Mouse (Mus musculus) right cerebral cortex, postnatal 25 days (tissue): ENCODE data around the gene Txnip.
"Not testable (repeated sequence)": the region's sequence is repeated elsewhere in the genome, so short reads cannot be mapped to it uniquely, and the experiment has no call there.

Experiments
- DNase-seq: peaks from one replicate; pipeline ENCODE4 v3.0.0; 2022

Txnip gene

GRCm38 (mm10) chr3:96557694-96558093, at the start of gene Txnip:
Txnip (plus strand) TSS chr3:96557957.
- DNase-seq = peak; percentile 94

DNA sequence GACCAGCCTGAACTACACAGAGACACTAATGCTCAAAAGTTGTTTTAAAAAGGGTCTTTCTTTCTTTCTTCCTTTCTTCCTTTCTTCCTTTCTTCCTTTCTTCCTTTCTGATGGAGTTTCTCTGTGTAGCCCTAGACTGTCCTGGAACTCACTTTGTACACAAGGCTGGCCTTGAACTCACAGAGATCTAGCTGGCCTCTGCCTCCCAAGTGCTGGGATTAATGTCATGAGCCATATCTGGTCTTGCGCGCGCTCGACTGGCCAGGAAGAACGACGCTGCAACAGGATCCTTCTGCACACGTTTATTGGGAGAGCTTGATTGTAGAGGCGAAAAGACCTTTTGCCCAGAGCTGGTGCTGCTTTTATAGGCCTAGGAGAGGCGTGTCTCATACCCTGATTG, 49.8 kb upstream of the Txnip start:
- not testable (repeated sequence) for DNase-seq

- no peak for DNase-seq
Measured at GRCm38 (mm10) chr3:96520171-96520570, 37.6 kb upstream of the Txnip start.

GRCm38 (mm10) chr3:96522149-96522548, 35.6 kb upstream of the Txnip start:
- DNase-seq = no peak

GRCm38 (mm10) chr3:96524028-96524810, 33.5 kb upstream of the Txnip start:
- no peak for DNase-seq

DNA sequence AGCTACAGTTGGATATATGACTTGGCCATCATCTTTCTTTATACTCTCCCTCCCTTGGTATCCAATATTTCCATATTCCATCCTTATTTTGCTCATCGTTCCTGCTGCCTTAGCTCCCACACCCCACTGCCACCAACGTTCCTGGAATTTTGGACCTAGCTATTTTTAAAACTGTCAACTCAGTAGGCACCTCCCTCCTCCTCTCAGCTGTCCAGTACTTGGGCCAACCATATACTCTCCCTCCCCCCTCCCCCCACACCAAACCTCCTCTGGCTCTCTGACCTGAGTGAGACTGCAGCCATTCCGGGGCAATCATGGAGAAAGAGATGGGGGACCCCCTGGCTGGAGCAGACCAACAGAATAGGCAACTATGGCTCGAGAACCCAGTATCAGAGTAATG, 32.8 kb upstream of the Txnip start, which contains the start of gene Hfe2:
Gene Hfe2 (plus strand): TSS at position 259 of the 400 bp plus-strand sequence.
- DNase-seq = no peak

- DNase-seq = no peak
Measured at GRCm38 (mm10) chr3:96526013-96526762, 31.6 kb upstream of the Txnip start.

DNA sequence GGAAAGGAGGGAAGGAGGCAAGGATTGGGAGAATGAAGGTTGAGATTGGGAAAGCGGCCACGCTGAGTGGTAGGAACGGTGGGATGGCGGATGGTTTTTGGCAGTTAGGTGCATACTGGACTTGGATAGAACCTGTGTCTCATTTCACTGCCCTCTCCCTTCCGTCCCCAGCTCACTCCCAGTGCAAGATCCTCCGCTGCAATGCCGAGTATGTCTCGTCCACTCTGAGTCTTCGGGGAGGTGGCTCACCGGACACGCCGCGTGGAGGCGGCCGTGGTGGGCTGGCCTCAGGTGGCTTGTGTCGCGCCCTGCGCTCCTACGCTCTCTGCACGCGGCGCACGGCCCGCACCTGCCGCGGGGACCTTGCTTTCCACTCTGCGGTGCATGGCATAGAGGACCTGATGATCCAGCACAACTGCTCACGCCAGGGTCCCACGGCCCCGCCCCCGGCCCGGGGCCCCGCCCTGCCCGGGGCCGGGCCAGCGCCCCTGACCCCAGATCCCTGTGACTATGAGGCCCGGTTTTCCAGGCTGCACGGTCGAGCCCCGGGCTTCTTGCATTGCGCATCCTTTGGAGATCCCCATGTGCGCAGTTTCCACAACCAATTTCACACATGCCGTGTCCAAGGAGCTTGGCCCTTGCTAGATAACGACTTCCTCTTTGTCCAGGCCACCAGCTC, 30.8 kb upstream of the Txnip start:
- DNase-seq = peak; percentile 13

DNA sequence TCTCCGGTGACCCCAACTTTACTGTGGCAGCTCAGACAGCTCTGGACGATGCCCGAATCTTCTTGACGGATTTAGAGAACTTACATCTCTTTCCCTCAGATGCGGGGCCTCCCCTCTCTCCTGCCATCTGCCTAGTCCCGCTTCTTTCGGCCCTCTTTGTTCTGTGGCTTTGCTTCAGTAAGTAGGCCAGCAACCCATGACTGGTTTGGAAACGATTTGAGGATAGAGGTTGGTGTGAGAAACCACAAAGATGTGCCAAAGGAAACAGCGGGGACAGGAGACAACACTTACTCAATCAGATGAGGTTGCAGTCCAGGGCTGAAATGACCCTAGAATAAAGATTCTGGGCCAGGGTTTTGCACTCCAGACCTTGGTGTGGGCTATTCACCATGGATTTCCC, 29.3 kb upstream of the Txnip start:
- no peak for DNase-seq

DNA sequence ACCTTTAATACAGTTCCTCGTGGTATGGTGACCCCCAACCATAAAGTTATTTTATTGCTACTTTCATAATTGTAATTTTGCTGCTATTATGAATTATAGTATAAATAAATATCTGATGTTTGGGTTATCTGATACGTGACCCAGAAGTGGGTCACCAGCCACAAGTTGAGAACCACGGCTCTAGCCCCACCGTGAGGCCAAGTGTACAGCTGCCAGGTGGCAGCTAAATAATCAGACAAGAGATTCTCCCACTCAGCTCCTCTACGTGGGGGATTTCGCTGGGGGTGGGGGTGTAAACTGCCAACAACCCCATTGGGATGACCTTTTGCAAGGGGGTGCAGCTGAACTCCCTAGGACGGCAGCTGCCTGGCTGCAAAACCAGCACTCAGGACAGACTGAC, 25.7 kb upstream of the Txnip start:
- DNase-seq = no peak

- no peak for DNase-seq
Measured at GRCm38 (mm10) chr3:96534300-96534699, 23.5 kb upstream of the Txnip start.

DNA sequence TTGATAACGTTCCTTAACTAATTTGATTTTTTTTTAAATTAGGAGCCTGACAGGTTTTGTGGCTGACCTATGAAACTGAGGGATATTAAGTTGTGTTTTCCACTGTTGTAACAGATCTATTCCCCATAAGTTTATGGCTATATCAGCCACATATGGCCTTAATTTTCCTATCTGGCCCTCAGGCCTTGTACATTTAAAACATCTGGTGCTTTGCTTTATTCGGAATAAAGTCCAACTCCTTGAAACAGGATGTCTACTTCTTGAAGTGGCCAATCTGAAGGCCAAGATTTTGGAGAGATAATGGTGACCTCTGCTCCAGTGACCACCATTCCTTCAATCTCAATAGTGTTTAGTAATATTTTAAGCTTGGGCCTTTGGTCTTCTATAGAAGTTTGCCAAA, 18.4 kb upstream of the Txnip start:
- DNase-seq = no peak

- DNase-seq = no peak
Measured at GRCm38 (mm10) chr3:96540740-96541139, 17.0 kb upstream of the Txnip start.

- DNase-seq = no peak
Measured at GRCm38 (mm10) chr3:96541328-96542078, 16.3 kb upstream of the Txnip start.

- no peak for DNase-seq
Measured at GRCm38 (mm10) chr3:96542554-96542953, 15.2 kb upstream of the Txnip start.

DNA sequence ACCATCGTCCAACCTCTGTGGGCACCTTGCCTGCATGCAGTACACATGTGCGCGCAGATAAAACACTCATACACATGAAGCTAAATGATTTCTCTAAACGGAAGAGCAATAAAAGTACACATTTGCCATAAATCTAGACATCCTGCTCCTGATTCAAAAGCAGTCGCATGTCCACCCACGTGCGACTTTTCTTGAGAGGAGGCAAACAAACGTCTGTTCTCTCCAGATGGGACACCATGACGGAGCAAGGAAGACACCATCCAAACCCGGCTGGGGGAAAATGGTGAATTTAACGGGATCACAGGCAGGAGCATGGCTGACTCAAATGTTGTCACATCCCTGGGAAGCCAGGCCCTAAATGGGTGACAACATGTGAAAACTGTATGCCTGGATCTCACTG, 14.4 kb upstream of the Txnip start:
- peak; percentile 45 for DNase-seq

DNA sequence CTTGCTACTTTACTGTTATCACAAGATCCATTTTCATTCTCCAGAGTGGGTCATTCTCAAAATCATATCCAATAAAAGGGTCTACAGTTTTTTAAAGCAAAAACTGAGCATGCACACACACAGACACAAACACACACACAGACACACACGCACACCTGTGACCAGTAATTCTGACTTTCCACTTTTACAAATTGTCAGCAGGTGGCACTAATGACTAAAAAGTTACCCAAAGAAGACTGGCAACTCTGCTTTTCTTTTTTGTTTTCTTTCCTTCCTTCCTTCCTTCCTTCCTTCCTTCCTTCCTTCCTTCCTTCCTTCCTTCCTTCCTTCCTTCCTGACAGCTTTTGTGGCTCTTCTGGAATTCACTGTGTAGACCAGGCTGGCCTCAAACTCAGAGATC, 12.2 kb upstream of the Txnip start:
- DNase-seq = no peak

GRCm38 (mm10) chr3:96546880-96547279, 10.9 kb upstream of the Txnip start:
- no peak for DNase-seq

DNA sequence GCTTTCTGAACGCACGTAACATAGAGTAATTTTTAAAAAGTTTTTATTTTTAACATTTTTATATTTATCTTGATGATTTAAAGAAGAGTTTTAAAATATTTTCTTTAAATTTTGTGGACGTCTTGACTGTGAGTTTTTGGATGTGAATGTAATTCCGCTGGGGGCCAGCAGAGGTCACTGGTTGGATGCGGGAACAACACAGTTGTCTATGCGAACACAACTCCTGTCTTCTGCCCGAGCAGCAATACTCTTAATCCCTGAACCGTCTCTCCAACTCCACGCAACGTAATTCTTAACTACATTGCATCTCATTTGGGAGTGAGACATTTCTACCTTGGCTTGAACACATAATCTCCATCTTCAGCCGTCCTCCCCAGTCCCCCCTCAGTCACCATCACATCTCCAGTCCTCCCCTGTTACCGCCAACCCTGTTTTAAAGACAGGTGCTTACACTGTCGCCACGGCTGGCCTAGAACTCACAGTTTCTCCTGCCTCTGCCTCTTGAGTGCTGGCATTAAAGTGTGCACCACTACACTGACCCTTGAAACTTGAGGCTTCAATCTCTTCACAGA, 10.3 kb upstream of the Txnip start:
- DNase-seq = peak; percentile 73

GRCm38 (mm10) chr3:96548824-96549223, 8.9 kb upstream of the Txnip start:
- DNase-seq = no peak

GRCm38 (mm10) chr3:96549346-96549745, 8.4 kb upstream of the Txnip start:
- no peak for DNase-seq

DNA sequence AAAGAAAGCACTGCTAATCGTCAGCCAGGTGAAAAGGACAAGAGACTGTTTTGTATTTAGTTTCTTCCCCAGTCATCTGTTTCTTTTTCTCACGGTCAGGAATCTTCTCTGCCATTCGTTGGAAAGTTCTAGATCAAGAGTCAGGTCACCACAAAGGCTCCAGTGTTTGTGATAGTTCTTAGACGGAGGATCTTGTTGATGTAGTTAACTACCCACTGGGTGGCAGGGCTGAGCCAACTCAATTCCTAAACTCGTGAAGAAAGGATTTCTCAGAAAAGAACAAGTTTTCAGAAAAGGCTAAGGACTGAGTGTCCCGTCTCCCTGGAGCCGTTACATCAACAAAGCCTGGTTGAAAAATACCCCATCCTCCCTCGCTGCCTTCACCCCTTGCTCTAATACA, 6.6 kb upstream of the Txnip start:
- DNase-seq = no peak

DNA sequence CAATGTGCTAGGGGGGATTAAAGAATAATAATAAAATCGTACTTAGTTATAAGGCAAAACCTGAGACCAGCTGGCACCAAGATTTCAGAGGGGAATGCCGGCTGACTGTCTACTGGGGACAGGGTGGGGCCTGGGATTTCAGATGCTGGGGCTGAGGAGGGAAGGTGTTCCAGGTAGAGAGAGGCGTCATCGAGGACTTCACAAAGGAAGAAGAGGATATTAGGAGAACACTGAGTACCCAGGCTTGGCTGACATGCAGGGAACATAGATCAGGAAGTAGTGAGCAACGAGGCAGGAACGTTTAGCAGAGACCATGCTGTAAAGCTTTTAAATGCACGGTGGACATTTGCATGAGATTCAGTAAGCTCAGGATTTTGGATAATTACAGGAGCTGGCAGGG, 5.9 kb upstream of the Txnip start:
- DNase-seq = no peak
